Mouse (Mus musculus) forebrain, embryonic 10.5 days (tissue): ENCODE results near the gene Bcl6b. TPM values are rescaled to one million over a fixed set of nuclear protein-coding genes. Genes with fewer than 3 reads are reported as not detected.

Source experiments
- DNase-seq: peaks from one replicate; pipeline ENCODE4 v3.0.0-alpha.2; 2017; ENCODE audit warnings: low spot score; ENCODE audit errors: extremely low spot score
- H3K27ac ChIP-seq: fragments of 300-500 bp; sonication (generic); 2 replicates; pipeline ENCODE4 v1.5.1; 2016; ENCODE audit warnings: mild to moderate bottlenecking
- H3K27me3 ChIP-seq: fragments of 300-500 bp; sonication (generic); 2 replicates; pipeline ENCODE4 v1.6.1; 2016; ENCODE audit warnings: mild to moderate bottlenecking; ENCODE audit not compliant: poor library complexity, severe bottlenecking
- H3K36me3 ChIP-seq: fragments of 300-500 bp; sonication (generic); replicated peaks from 2 replicates; pipeline ENCODE4 v1.6.1; 2016; ENCODE audit warnings: mild to moderate bottlenecking, moderate library complexity
- H3K4me1 ChIP-seq: fragments of 300-500 bp; sonication (generic); 2 replicates; pipeline ENCODE4 v1.6.1; 2016
- H3K4me3 ChIP-seq: fragments of 300-500 bp; sonication (generic); 2 replicates; pipeline ENCODE4 v1.5.1; 2016; ENCODE audit warnings: mild to moderate bottlenecking, moderate library complexity
- H3K9me3 ChIP-seq: fragments of 300-500 bp; sonication (generic); 2 replicates; pipeline ENCODE4 v1.6.1; 2016; ENCODE audit warnings: mild to moderate bottlenecking, moderate library complexity
- WGBS: fragments of 180-500 bp; shearing (Covaris S2); methylation state at CpG from one replicate; pipeline ENCODE4 v1.1.7; 2016; 5-methylcytosine and 5-hydroxymethylcytosine counted together
- microRNA counts: library from miRNA; unstranded; fragments of <30 nt; microRNA quantifications from one replicate; lab custom pipeline; 2017
- microRNA-seq: library from miRNA; unstranded; fragments of <30 nt; microRNA quantifications from one replicate; pipeline ENCODE4, GENCODE M21; 2017
- polyA plus RNA-seq: library from polyadenylated mRNA; unstranded; fragments of >200 nt; fragmentation: Nextera tagmentation; extraction: Ambion mirVana; gene quantifications from 2 replicates; pipeline ENCODE4 v1.2.1, GENCODE M21; 2016

Gene Bcl6b
- polyA plus RNA-seq, 1 experiment from 2014 or later = 4.5 TPM

DNA sequence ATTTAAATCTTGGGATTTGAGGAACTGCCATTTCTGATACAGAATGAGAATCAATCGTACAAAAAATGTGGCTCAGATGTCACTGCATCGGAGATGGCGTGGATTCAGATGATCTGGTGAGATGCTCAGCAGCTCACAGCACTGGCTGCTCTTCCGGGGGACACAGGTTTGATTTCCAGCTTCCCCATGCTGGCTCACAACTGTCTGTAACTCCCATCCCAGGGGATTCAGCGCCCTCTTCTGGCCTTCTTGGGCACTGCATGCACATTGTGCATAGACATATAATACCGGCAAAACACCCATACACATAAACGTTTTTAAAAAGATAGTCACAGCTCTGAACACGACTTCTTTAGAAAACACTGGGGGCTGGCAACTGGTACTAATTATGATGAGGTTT is 52.0 kb downstream of the Bcl6b start:
- H3K27me3 ChIP-seq = no peaks in the 10 kb centered on the region
- no peaks in the 10 kb centered on the region for H3K36me3 ChIP-seq
- 75% methylated on average over 8 of the region's 8 CpGs for WGBS
- H3K27ac ChIP-seq = no peak overlapping the region
- H3K4me1 ChIP-seq = no peaks in the 10 kb centered on the region
- DNase-seq = no peak
- 0 out of 2 replicates have a peak, but pooled peaks cover 4% of the 10 kb centered on the region for H3K9me3 ChIP-seq
- H3K4me3 ChIP-seq = no peak overlapping the region

DNA sequence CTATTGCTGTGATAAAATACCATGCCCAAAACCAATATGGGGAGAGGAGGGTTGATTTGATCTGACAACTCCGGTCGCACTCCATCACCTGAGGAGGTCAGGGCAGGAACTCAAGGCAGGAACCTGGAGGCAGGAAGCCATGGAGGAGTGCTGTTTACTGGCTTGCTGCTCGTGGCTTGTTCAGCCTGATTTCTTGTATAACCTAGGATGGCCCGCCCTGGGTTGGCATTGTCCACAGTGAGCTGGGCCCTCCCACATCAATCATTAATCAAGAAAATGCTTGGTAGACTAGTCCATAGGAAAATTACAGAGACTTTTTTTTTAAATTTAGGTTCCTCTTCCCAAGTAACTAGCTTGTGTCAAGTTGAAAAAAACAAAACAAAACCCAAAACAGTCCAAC is 55.1 kb downstream of the Bcl6b start:
- H3K27ac ChIP-seq = no peak overlapping the region
- no peak overlapping the region for H3K4me3 ChIP-seq
- WGBS = 86% methylated on average over 4 of the region's 4 CpGs

More for the DNA sequence above, 55.1 kb downstream of the Bcl6b start:
- Histone ChIP-seq H3K4me1 (no peaks in the 10 kb centered on the region), H3K27me3 (no peaks in the 10 kb centered on the region), H3K9me3 (0 out of 2 replicates have a peak, but pooled peaks cover 4% of the 10 kb centered on the region), H3K36me3 (no peaks in the 10 kb centered on the region)
- DNase-seq = no peak

MicroRNA genes within 50 kb of the gene (microRNA counts, 519-probe panel; counts per million panel counts)
- microRNA mmu-miR-195 (lab: Ali Mortazavi, UCI) (341 counts per million, percentile 65 among the panel's probes with 10 or more counts), microRNA mmu-miR-497 (lab: Ali Mortazavi, UCI) (341 counts per million, percentile 65 among the panel's probes with 10 or more counts)

Small RNA genes within 50 kb of the gene (microRNA-seq; reads per million reads assigned to microRNA genes)
- gene Mir195a = 307 reads per million, percentile 60 among the genes with 10 or more reads in this experiment
- not detected for gene Mir497
- not detected for gene Mir497b

Other genes starting within 250 kb of the Bcl6b start
- gene Ctdnep1, start 248.6 kb downstream of the Bcl6b start, polyA plus RNA-seq = 21.5 and 23.4 TPM in 2 replicates
- gene Elp5, start 247.3 kb downstream of the Bcl6b start, polyA plus RNA-seq = 159 TPM in 2 replicates
- gene Gabarap, start 238.7 kb downstream of the Bcl6b start, polyA plus RNA-seq = 318 and 331 TPM in 2 replicates
- gene Phf23, start 234.0 kb downstream of the Bcl6b start, polyA plus RNA-seq = 94.5 and 96.2 TPM in 2 replicates
- gene Dvl2, start 229.2 kb downstream of the Bcl6b start, polyA plus RNA-seq = 44.3 and 51.6 TPM in 2 replicates
- 41.0 and 44.1 TPM in 2 replicates for gene Acadvl, start 214.4 kb downstream of the Bcl6b start, polyA plus RNA-seq
- 13.8 and 15.5 TPM in 2 replicates for gene Dlg4, start 212.9 kb downstream of the Bcl6b start, polyA plus RNA-seq
- 0.71 and 1.2 TPM in 2 replicates for gene Asgr1, start 175.7 kb downstream of the Bcl6b start, polyA plus RNA-seq
- not detected in 2 replicates for gene Asgr2, start 137.2 kb downstream of the Bcl6b start, polyA plus RNA-seq
- gene Mgl2, start 99.5 kb downstream of the Bcl6b start, polyA plus RNA-seq = not detected in 2 replicates
- not detected in 2 replicates for gene Clec10a, start 73.6 kb downstream of the Bcl6b start, polyA plus RNA-seq
- gene Slc16a11, start 17.0 kb downstream of the Bcl6b start, polyA plus RNA-seq = 0.79 and 1.2 TPM in 2 replicates
- gene Slc16a13, start 8.7 kb downstream of the Bcl6b start, polyA plus RNA-seq = 14.6 and 16.1 TPM in 2 replicates
- 227 TPM in 2 replicates for gene 0610010K14Rik, start 8.1 kb upstream of the Bcl6b start, polyA plus RNA-seq
- 7.9 and 10.1 TPM in 2 replicates for gene Gm21988, start 10.0 kb upstream of the Bcl6b start, polyA plus RNA-seq
- 83.9 and 92.7 TPM in 2 replicates for gene Rnasek, start 10.0 kb upstream of the Bcl6b start, polyA plus RNA-seq
- 2.5 and 2.7 TPM in 2 replicates for gene Alox12, start 25.6 kb upstream of the Bcl6b start, polyA plus RNA-seq
- gene Alox12e, start 92.8 kb upstream of the Bcl6b start, polyA plus RNA-seq = not detected in 2 replicates
- 0.10 and 0.29 TPM in 2 replicates for gene Alox15, start 122.2 kb upstream of the Bcl6b start, polyA plus RNA-seq
- gene Pelp1, start 180.2 kb upstream of the Bcl6b start, polyA plus RNA-seq = 56.2 and 58.8 TPM in 2 replicates
- gene Arrb2, start 202.8 kb upstream of the Bcl6b start, polyA plus RNA-seq = 31.4 and 32.9 TPM in 2 replicates
- 43.5 and 44.5 TPM in 2 replicates for gene Med11, start 222.1 kb upstream of the Bcl6b start, polyA plus RNA-seq
- 0.14 and 0.38 TPM in 2 replicates for gene Zmynd15, start 229.6 kb upstream of the Bcl6b start, polyA plus RNA-seq
- 0.40 and 0.47 TPM in 2 replicates for gene Cxcl16, start 230.2 kb upstream of the Bcl6b start, polyA plus RNA-seq